Mouse (Mus musculus) ovary, adult 18-20 months (tissue): Measurements from ENCODE around the gene Ajuba.

ENCODE experiments used
- DNase-seq: peaks from one replicate; pipeline ENCODE4 v3.0.0; 2022; ENCODE audit warnings: low spot score, mixed read lengths

The Ajuba gene

GRCm38 (mm10) chr14:54544703-54545102 is 32.7 kb downstream of the Ajuba start:
- no peak for DNase-seq

GRCm38 (mm10) chr14:54540771-54541170 is 36.6 kb downstream of the Ajuba start:
- no peak for DNase-seq

DNA sequence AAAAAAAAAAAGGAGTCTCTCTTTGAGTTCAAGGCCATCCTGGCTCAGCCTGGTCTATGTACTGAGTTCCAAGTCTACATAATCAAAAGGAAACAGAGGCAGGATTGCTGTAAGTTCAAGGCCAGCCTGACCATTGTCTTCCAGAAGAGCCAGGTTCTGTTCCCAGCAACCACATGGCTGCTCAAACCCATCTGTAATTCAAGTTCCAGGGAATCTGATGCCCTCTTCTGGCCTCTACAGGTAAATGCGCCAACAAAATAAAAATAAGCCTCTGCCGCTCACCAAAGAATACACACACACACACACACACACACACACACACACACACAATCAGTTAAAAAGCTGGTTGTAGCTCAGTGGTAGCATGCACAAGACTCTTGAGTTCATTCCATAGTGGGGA is 38.8 kb downstream of the Ajuba start:
- DNase-seq: no peak

DNA sequence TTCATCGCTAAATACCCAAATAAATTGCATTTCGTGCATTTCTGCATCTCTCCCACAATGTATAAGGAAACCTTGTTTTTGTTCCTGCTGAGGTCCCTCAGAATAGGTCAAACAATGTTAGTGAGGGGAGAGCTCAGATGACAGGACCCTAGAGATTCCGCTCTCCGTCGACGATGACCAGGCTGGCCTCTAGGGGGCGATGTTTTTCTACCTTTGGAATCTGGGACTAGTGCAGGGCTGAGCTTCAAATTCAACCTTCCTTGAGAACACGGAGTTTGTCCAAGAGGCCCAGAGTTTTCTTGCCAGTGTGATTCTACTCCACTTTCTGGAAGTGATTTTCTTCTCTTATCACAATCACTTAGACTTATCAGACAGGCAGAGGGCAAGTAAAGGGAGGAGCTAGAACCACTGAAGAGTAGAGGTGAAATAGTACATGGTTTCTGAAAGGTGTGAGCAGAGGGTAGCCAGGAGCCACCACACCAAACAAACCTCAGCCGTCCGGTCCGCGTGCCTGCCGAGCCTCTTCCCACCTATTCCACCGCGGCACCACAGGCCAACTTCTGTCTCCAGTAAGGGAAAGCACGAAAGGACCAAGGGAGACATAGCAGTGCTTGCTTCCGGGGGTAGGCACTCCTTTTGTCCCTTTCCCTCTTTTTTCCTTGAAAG is 48.8 kb downstream of the Ajuba start:
- DNase-seq: peak; percentile 46

GRCm38 (mm10) chr14:54528007-54528393 is 49.4 kb downstream of the Ajuba start:
- DNase-seq: no peak

DNA sequence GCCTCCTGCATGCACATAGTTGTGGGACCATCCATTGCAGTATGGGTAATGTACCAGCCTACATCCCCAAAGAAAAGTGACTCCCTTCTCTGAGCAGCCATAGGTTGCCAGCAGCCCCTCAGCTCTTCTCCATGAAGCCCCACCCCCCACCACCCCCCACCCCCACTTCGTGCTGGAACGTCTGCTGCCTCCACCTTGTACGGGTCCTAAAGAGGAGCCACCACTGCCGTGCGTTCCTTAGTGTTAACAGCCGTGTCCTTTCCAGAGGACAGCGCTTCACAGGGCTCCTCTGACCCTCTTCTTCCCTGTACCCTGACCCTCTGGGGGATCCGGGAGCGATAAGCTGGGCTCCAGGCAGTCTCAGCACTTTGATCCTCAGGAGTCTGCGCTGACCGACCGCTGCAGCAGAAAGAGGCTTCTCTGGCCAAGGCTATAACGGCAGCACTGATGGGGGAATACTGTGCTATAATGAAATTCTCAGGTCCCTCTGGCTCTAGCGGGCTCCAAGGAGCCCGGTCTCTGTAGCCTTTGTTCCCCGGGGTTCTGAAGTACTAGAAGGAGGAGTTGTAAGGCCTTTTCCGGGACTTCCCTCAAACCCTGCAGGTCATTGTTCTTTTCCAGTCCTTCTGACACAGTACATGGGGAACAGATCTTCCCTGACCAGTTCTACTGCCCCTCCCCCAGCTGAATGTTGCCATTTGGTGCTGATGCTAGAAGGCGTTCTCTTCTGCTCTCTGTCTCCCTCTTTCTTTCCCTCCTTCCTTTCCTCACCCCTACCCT is 49.9 kb downstream of the Ajuba start:
- no peak for DNase-seq

DNA sequence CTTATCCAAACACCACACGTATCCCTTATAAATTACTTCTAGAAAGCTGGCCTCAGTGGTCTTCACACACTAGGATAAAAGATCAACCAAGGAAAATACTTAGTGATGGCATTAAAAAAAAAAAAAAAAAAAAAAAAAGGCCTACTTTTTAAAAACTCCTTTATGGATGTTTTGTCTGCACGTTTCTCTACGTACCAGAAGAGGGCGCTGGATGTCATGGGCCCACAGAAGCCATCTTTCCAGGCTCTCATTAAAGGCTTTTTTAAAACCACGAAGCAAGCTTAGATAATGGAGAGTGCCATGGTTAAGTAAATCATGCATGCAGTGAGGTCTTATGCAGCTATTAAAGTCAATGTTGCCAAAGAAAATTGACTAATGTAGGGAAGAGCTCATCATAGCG is 53.8 kb downstream of the Ajuba start:
- DNase-seq: no peak
